Comparison of ENCODE assay signal across 27 mouse cellular contexts in the genomic region with DNA sequence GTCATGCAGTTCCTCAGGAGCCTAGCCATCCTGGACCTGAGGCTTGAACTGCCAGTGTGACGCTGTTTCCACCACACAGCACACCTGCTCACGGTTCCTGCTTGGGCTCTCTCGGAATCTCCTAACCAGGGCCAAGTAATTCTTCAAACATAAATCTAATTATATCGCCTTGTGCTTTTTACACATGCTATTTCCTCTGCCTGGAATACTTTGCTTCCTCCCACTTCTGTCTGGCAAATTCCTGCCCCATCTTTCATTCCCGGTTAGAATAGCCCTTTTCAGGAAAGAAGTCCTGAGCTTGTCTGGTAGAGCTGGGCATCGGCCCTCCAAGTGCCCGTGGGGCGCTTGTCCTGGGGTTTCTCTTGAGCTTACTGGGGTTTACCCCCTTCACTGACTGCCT. TPM values are rescaled to one million over a fixed set of nuclear protein-coding genes. Genes with fewer than 3 reads are reported as not detected.
DNase-seq lines count a peak whose midpoint lies in the region; ATAC-seq and TF ChIP-seq lines count a peak whose summit lies in the region.
"Had no signal": no experiment of that assay in that cellular context is flagged by ENCODE, and none has a peak within 500 bp of the region (broad histone marks: within the 10 kb centered on the region; RNA-seq: fewer than 3 reads in every experiment).

No protein-coding gene starts in this region.

- H3K4me3 ChIP-seq in kidney, embryonic 14.5 days (ENCODE audit: low read length), result no peak overlapping the region
- no peak overlapping the region for H3K4me3 ChIP-seq in kidney, postnatal 0 days (replicated peaks; ENCODE audit: low read depth, low read length)
- H3K4me3 ChIP-seq in kidney, embryonic 16.5 days (ENCODE audit: low read length), result no peak overlapping the region
- H3K4me3 ChIP-seq: embryonic facial prominence, embryonic 12.5 days; embryonic facial prominence, embryonic 15.5 days; heart, adult 2 months; heart, embryonic 10.5 days; heart, embryonic 13.5 days had no signal

- no peak overlapping the region for H3K9ac ChIP-seq in kidney, embryonic 14.5 days (ENCODE audit: low read depth, low read length)
- no peak overlapping the region for H3K9ac ChIP-seq in kidney, postnatal 0 days (ENCODE audit: low read depth, low read length)
- H3K9ac ChIP-seq in kidney, embryonic 16.5 days (replicated peaks; ENCODE audit: low read length), result no peak overlapping the region
- H3K9ac ChIP-seq: embryonic facial prominence, embryonic 12.5 days; embryonic facial prominence, embryonic 15.5 days; forebrain, postnatal 0 days; heart, embryonic 13.5 days; hindbrain, embryonic 14.5 days had no signal

- no peak for ATAC-seq in kidney, embryonic 14.5 days (ENCODE audit: low FRiP score, low TSS enrichment)
- no peak for ATAC-seq in kidney, postnatal 0 days (replicated peaks; ENCODE audit: low FRiP score, low read depth)
- ATAC-seq in kidney, embryonic 16.5 days (ENCODE audit: low FRiP score, low TSS enrichment), result no peak
- ATAC-seq: CD4-positive, CD25-positive, alpha-beta regulatory T cell, adult 4 months; forebrain, embryonic 14.5 days; forebrain, postnatal 0 days; hindbrain, postnatal 0 days had no signal

- H3K9me3 ChIP-seq in kidney, embryonic 14.5 days (ENCODE audit: control insufficient read depth, low read length), result no peaks in the 10 kb centered on the region
- no peaks in the 10 kb centered on the region for H3K9me3 ChIP-seq in kidney, postnatal 0 days (replicated peaks; ENCODE audit: low read length)
- no peaks in the 10 kb centered on the region for H3K9me3 ChIP-seq in kidney, embryonic 16.5 days (ENCODE audit: low read length)
- H3K9me3 ChIP-seq: embryonic facial prominence, embryonic 12.5 days; embryonic facial prominence, embryonic 15.5 days; heart, embryonic 10.5 days; heart, embryonic 13.5 days had no signal

- 62% methylated on average over 8 of the region's 8 CpGs for WGBS in kidney, embryonic 14.5 days
- 59% methylated on average over 8 of the region's 8 CpGs for WGBS in kidney, postnatal 0 days
- 53% methylated on average over 8 of the region's 8 CpGs for WGBS in kidney, embryonic 16.5 days

- no peak overlapping the region for H3K27ac ChIP-seq in kidney, embryonic 14.5 days (ENCODE audit: low read depth, low read length)
- H3K27ac ChIP-seq in kidney, postnatal 0 days, result no peak overlapping the region
- H3K27ac ChIP-seq in kidney, embryonic 16.5 days (ENCODE audit: low read length), result no peak overlapping the region
- H3K27ac ChIP-seq: embryonic facial prominence, embryonic 12.5 days; embryonic facial prominence, embryonic 15.5 days; heart, adult 2 months; heart, embryonic 10.5 days; heart, embryonic 13.5 days; hindbrain, embryonic 14.5 days; hindbrain, postnatal 0 days had no signal

- peaks cover 7% of the 10 kb centered on the region; the same call in 1 of the 2 replicates for H3K4me1 ChIP-seq in kidney, embryonic 14.5 days (ENCODE audit: control insufficient read depth, insufficient read depth, low read length)
- peaks cover 15% of the 10 kb centered on the region; the same call in 1 of the 2 replicates for H3K4me1 ChIP-seq in kidney, postnatal 0 days (replicated peaks; ENCODE audit: insufficient read depth, low read length)
- peaks cover 17% of the 10 kb centered on the region for H3K4me1 ChIP-seq in kidney, embryonic 16.5 days (ENCODE audit: insufficient read depth, low read length)

- peaks cover 27% of the 10 kb centered on the region for H3K27me3 ChIP-seq in kidney, embryonic 14.5 days (ENCODE audit: control insufficient read depth, insufficient read depth, low read length)
- peaks cover 5% of the 10 kb centered on the region; the same call in 1 of the 2 replicates for H3K27me3 ChIP-seq in kidney, postnatal 0 days (ENCODE audit: insufficient read depth, low read length)
- peaks cover 20% of the 10 kb centered on the region for H3K27me3 ChIP-seq in kidney, embryonic 16.5 days (ENCODE audit: insufficient read depth, low read length)

- H3K4me2 ChIP-seq in kidney, embryonic 14.5 days (replicated peaks; ENCODE audit: low read depth, low read length), result no peak overlapping the region
- H3K4me2 ChIP-seq in kidney, postnatal 0 days (ENCODE audit: low read length), result no peak overlapping the region
- no peak overlapping the region for H3K4me2 ChIP-seq in kidney, embryonic 16.5 days (replicated peaks; ENCODE audit: low read depth, low read length)
- H3K4me2 ChIP-seq: embryonic facial prominence, embryonic 12.5 days; embryonic facial prominence, embryonic 15.5 days; heart, embryonic 13.5 days; hindbrain, embryonic 14.5 days had no signal

- H3K36me3 ChIP-seq in kidney, embryonic 14.5 days (ENCODE audit: control insufficient read depth, insufficient read depth, low read length), result no peaks in the 10 kb centered on the region
- H3K36me3 ChIP-seq in kidney, postnatal 0 days (ENCODE audit: insufficient read depth, low read length), result no peaks in the 10 kb centered on the region
- no peaks in the 10 kb centered on the region for H3K36me3 ChIP-seq in kidney, embryonic 16.5 days (ENCODE audit: insufficient read depth, low read length)
- H3K36me3 ChIP-seq: embryonic facial prominence, embryonic 12.5 days; embryonic facial prominence, embryonic 15.5 days; heart, embryonic 10.5 days; heart, embryonic 13.5 days had no signal

- DNase-seq in kidney, adult 18-20 months, result peak; percentile 54
- DNase-seq in kidney, postnatal 0 days (ENCODE audit: low spot score), result peak; percentile 51
- peak; percentile 51 for DNase-seq in brain, adult 2 months (ENCODE audit: low read depth, low spot score)
- DNase-seq in thymus, postnatal 36 days, result no peak
- DNase-seq: adrenal gland, postnatal 10 days; adrenal gland, postnatal 36 days; cerebellum, adult 11 months; cerebellum, adult 2 months; cerebellum, adult 9-11 months; cerebellum, postnatal 25 days; forebrain, postnatal 0 days; gastrocnemius, postnatal 10 days; gastrocnemius, postnatal 36 days; heart, adult 2 months; heart, postnatal 14 days; heart, postnatal 4 days had no signal

- TF ChIP-seq CTCF in kidney, postnatal 0 days (IDR thresholded peaks at IDR 0.05; ENCODE audit: low read depth), result no peak

RNA-seq across cellular contexts. Expression of gene Sema5b, which starts 3.3 kb away (rescaled TPM):
- 4.9 and 8.4 TPM in 2 replicates for polyA plus RNA-seq in kidney, embryonic 14.5 days (2014; fragmentation: Nextera tagmentation; extraction: Ambion mirVana)
- 1.7 and 2.2 TPM in 2 replicates for polyA plus RNA-seq in kidney, postnatal 0 days (2015; fragmentation: Nextera tagmentation; extraction: Ambion mirVana)
- 6.4 and 7.3 TPM in 2 replicates for polyA plus RNA-seq in kidney, embryonic 16.5 days (2015; fragmentation: Nextera tagmentation; extraction: Ambion mirVana)
- polyA plus RNA-seq: C2C12; CD4-positive, CD25-positive, alpha-beta regulatory T cell, adult 4 months had no signal

RNA-seq across cellular contexts. Expression of gene Pdia5, which starts 47.0 kb away (rescaled TPM):
- 20.8 and 29.5 TPM in 2 replicates for polyA plus RNA-seq in kidney, embryonic 14.5 days (2014; fragmentation: Nextera tagmentation; extraction: Ambion mirVana)
- polyA plus RNA-seq in kidney, postnatal 0 days (2015; fragmentation: Nextera tagmentation; extraction: Ambion mirVana), result 42.2 and 46.0 TPM in 2 replicates
- 52.5 and 62.0 TPM in 2 replicates for polyA plus RNA-seq in kidney, embryonic 16.5 days (2015; fragmentation: Nextera tagmentation; extraction: Ambion mirVana)
- polyA plus RNA-seq: CD4-positive, CD25-positive, alpha-beta regulatory T cell, adult 4 months had no signal

Comparison
In these comparisons a context has a peak if more than half of its experiments do, and no peak if none do; other contexts are left out.
1. DNase-seq: peak in kidney, adult 18-20 months (single experiment), kidney, postnatal 0 days (single experiment) and brain, adult 2 months (single experiment); none in thymus, postnatal 36 days (0 of 2).